Mouse (Mus musculus) lung, embryonic 16.5 days (tissue): ENCODE results near the gene Tmem132c. TPM values are rescaled to one million over a fixed set of nuclear protein-coding genes. Genes with fewer than 3 reads are reported as not detected.

Experiments used
- ATAC-seq: fragments of 200-750 bp; cut with Nextera tagmentation; 2 replicates; pipeline ENCODE4 v1.8.0; 2017; ENCODE audit warnings: low read depth, mild to moderate bottlenecking, moderate library complexity
- H3K27ac ChIP-seq: fragments of 300-500 bp; sonication (generic); 2 replicates; pipeline ENCODE4 v1.5.1; 2014; ENCODE audit warnings: mild to moderate bottlenecking, control low read depth, low read length
- H3K27me3 ChIP-seq: fragments of 300-500 bp; sonication (generic); 2 replicates; pipeline ENCODE4 v1.6.1; 2014; ENCODE audit warnings: low read depth, low read length, mixed read lengths; ENCODE audit not compliant: control insufficient read depth, insufficient read depth
- H3K36me3 ChIP-seq: fragments of 300-500 bp; sonication (generic); 2 replicates; pipeline ENCODE4 v1.6.1; 2014; ENCODE audit warnings: low read length; ENCODE audit not compliant: control insufficient read depth, insufficient read depth
- H3K4me1 ChIP-seq: fragments of 300-500 bp; sonication (generic); replicated peaks from 2 replicates; pipeline ENCODE4 v1.6.1; 2014; ENCODE audit warnings: low read length, mixed read lengths; ENCODE audit not compliant: control insufficient read depth, insufficient read depth
- H3K4me2 ChIP-seq: fragments of 300-500 bp; sonication (generic); 2 replicates; pipeline ENCODE4 v1.6.1; 2014; ENCODE audit warnings: low read depth, low read length, control low read depth
- H3K4me3 ChIP-seq: fragments of 300-500 bp; sonication (generic); 2 replicates; pipeline ENCODE4 v1.5.1; 2014; ENCODE audit warnings: mild to moderate bottlenecking, low read length, control low read depth
- H3K9ac ChIP-seq: fragments of 300-500 bp; sonication (generic); 2 replicates; pipeline ENCODE4 v1.6.1; 2014; ENCODE audit warnings: low read length, control low read depth
- H3K9me3 ChIP-seq: fragments of 300-500 bp; sonication (generic); 2 replicates; pipeline ENCODE4 v1.6.1; 2016; ENCODE audit warnings: low read length; ENCODE audit not compliant: control insufficient read depth
- WGBS: fragments of 180-500 bp; shearing (Covaris S2); extraction: QIAGEN DNeasy Blood & Tissue Kit; methylation state at CpG from one replicate; pipeline ENCODE4 v1.1.7; 2014; 5-methylcytosine and 5-hydroxymethylcytosine counted together
- polyA plus RNA-seq: library from polyadenylated mRNA; unstranded; fragments of >200 nt; fragmentation: Nextera tagmentation; extraction: Ambion mirVana; gene quantifications from 2 replicates; pipeline ENCODE4 v1.2.1, GENCODE M21; 2015

Tmem132c gene
- polyA plus RNA-seq, 1 experiment from 2014 or later = 14.2 TPM

GRCm38 (mm10) chr5:127596862-127597261, 355.3 kb downstream of the Tmem132c start:
- 87% methylated on average over 7 of the region's 7 CpGs for WGBS

GRCm38 (mm10) chr5:127602996-127603395, 361.4 kb downstream of the Tmem132c start:
- 90% methylated on average over 5 of the region's 5 CpGs for WGBS
- Histone ChIP-seq H3K4me3 (no peak overlapping the region), H3K9me3 (no peaks in the 10 kb centered on the region), H3K27ac (no peak overlapping the region), H3K4me2 (no peak overlapping the region), H3K27me3 (no peaks in the 10 kb centered on the region), H3K36me3 (peaks cover 50% of the 10 kb centered on the region), H3K4me1 (no peaks in the 10 kb centered on the region), H3K9ac (no peak overlapping the region)
- no peak for ATAC-seq

More at GRCm38 (mm10) chr5:127596862-127597261, 355.3 kb downstream of the Tmem132c start:
- peaks cover 60% of the 10 kb centered on the region for H3K36me3 ChIP-seq
- H3K9me3 ChIP-seq = no peaks in the 10 kb centered on the region
- no peak overlapping the region for H3K4me3 ChIP-seq
- no peak overlapping the region for H3K4me2 ChIP-seq
- no peaks in the 10 kb centered on the region for H3K4me1 ChIP-seq
- no peak for ATAC-seq
- H3K27me3 ChIP-seq = no peaks in the 10 kb centered on the region
- no peak overlapping the region for H3K9ac ChIP-seq
- H3K27ac ChIP-seq = no peak overlapping the region

GRCm38 (mm10) chr5:127607507-127607906, 365.9 kb downstream of the Tmem132c start:
- Histone ChIP-seq H3K27ac (no peak overlapping the region), H3K36me3 (peaks cover 30% of the 10 kb centered on the region), H3K9me3 (no peaks in the 10 kb centered on the region), H3K4me3 (no peak overlapping the region), H3K4me2 (no peak overlapping the region), H3K9ac (no peak overlapping the region), H3K27me3 (no peaks in the 10 kb centered on the region), H3K4me1 (peaks cover 11% of the 10 kb centered on the region)
- ATAC-seq = no peak
- 88% methylated on average over 2 of the region's 2 CpGs for WGBS

GRCm38 (mm10) chr5:127609191-127609714, 367.6 kb downstream of the Tmem132c start:
- no peak overlapping the region for H3K27ac ChIP-seq
- no peak overlapping the region for H3K4me2 ChIP-seq
- peaks cover 17% of the 10 kb centered on the region for H3K4me1 ChIP-seq
- peaks cover 22% of the 10 kb centered on the region for H3K36me3 ChIP-seq
- H3K9me3 ChIP-seq = no peaks in the 10 kb centered on the region
- no peak for ATAC-seq
- no peak overlapping the region for H3K9ac ChIP-seq
- WGBS = 71% methylated on average over 7 of the region's 7 CpGs
- H3K4me3 ChIP-seq = no peak overlapping the region
- H3K27me3 ChIP-seq = no peaks in the 10 kb centered on the region

GRCm38 (mm10) chr5:127610787-127611509, 369.3 kb downstream of the Tmem132c start:
- no peak overlapping the region for H3K4me2 ChIP-seq
- no peaks in the 10 kb centered on the region for H3K27me3 ChIP-seq
- H3K27ac ChIP-seq = no peak overlapping the region
- peaks cover 34% of the 10 kb centered on the region for H3K4me1 ChIP-seq
- no peak overlapping the region for H3K9ac ChIP-seq
- 63% methylated on average over 6 of the region's 6 CpGs for WGBS
- ATAC-seq = peak; percentile 26; the same call in 1 of the 2 replicates
- no peaks in the 10 kb centered on the region for H3K9me3 ChIP-seq
- no peak overlapping the region for H3K4me3 ChIP-seq
- H3K36me3 ChIP-seq = peaks cover 15% of the 10 kb centered on the region

- ATAC-seq = no peak
- 72% methylated on average over 1 of the region's 1 CpGs for WGBS
- Histone ChIP-seq H3K4me3 (no peak overlapping the region), H3K4me1 (peaks cover 39% of the 10 kb centered on the region), H3K9me3 (no peaks in the 10 kb centered on the region), H3K27ac (no peak overlapping the region), H3K4me2 (no peak overlapping the region), H3K9ac (no peak overlapping the region), H3K27me3 (no peaks in the 10 kb centered on the region), H3K36me3 (peaks cover 10% of the 10 kb centered on the region; the same call in 1 of the 2 replicates)
Observed at GRCm38 (mm10) chr5:127611881-127612280, 370.3 kb downstream of the Tmem132c start.

GRCm38 (mm10) chr5:127612397-127612796, 370.8 kb downstream of the Tmem132c start:
- Histone ChIP-seq H3K4me2 (no peak overlapping the region), H3K36me3 (peaks cover 10% of the 10 kb centered on the region; the same call in 1 of the 2 replicates), H3K27me3 (no peaks in the 10 kb centered on the region), H3K4me3 (no peak overlapping the region), H3K9ac (no peak overlapping the region), H3K4me1 (peaks cover 39% of the 10 kb centered on the region), H3K27ac (no peak overlapping the region), H3K9me3 (no peaks in the 10 kb centered on the region)
- 96% methylated on average over 6 of the region's 6 CpGs for WGBS
- no peak for ATAC-seq
